Mouse (Mus musculus) MEL (cell line): ENCODE measurements at regions not wholly inside any gene's neighbourhood (a gene's known extent, or its start where the extent isn't known, plus 50 kb on each side); places are given as distances from the start of the nearest gene placed in this dataset.

ENCODE experiments used
- CTCF ChIP-seq, 3 experiments: IDR thresholded peaks in 2 of 3; conservative IDR thresholded peaks in 1 of 3; 2 replicates each; pipeline ENCODE4 v1.5.1; 2011 to 2012; ENCODE audit warnings: low read length in 3 of 3, low read depth in 2 of 3, mild to moderate bottlenecking in 2 of 3, improper control_type of control experiment in 1 of 3, inconsistent platforms in 1 of 3, mixed read lengths in 1 of 3, moderate library complexity in 1 of 3; ENCODE audit not compliant: control insufficient read depth in 1 of 3, insufficient read depth in 1 of 3, poor library complexity in 1 of 3, severe bottlenecking in 1 of 3
- E2F4 ChIP-seq: IDR thresholded peaks from 2 replicates; pipeline ENCODE4 v1.6.1; 2011; ENCODE audit warnings: low read depth, low read length, improper control_type of control experiment, borderline replicate concordance
- GATA1 ChIP-seq: IDR thresholded peaks from 2 replicates; pipeline ENCODE4 v1.6.1; 2011; ENCODE audit warnings: low read depth, low read length, improper control_type of control experiment
- JUND ChIP-seq: IDR thresholded peaks from 2 replicates; pipeline ENCODE4 v1.6.1; 2011; ENCODE audit warnings: low read depth, mild to moderate bottlenecking, improper control_type of control experiment, low read length
- MEF2A ChIP-seq: IDR thresholded peaks from 2 replicates; pipeline ENCODE4 v1.6.1; 2014; ENCODE audit warnings: low read depth, mild to moderate bottlenecking, inconsistent platforms, low read length, improper control_type of control experiment; ENCODE audit not compliant: poor library complexity, insufficient replicate concordance, severe bottlenecking; ENCODE audit errors: extremely low read depth
- POLR2A ChIP-seq, 2 experiments: IDR thresholded peaks; 2 replicates each; pipeline ENCODE4 v1.6.1; 2011 to 2012; ENCODE audit warnings: low read length in 2 of 2, mild to moderate bottlenecking in 2 of 2, control low read depth in 1 of 2, improper control_type of control experiment in 1 of 2, low read depth in 1 of 2, moderate library complexity in 1 of 2; ENCODE audit not compliant: control insufficient read depth in 1 of 2, insufficient read depth in 1 of 2, poor library complexity in 1 of 2
- POLR2AphosphoS2 ChIP-seq: IDR thresholded peaks from 2 replicates; pipeline ENCODE4 v1.6.1; 2011; ENCODE audit warnings: low read length, improper control_type of control experiment
- UBTF ChIP-seq: IDR thresholded peaks from 2 replicates; pipeline ENCODE4 v1.6.1; 2012; ENCODE audit warnings: low read depth, mild to moderate bottlenecking, inconsistent platforms, low read length, improper control_type of control experiment, moderate library complexity, borderline replicate concordance; ENCODE audit not compliant: insufficient read depth
- USF1 ChIP-seq: IDR thresholded peaks from 2 replicates; pipeline ENCODE4 v1.6.1; 2014; ENCODE audit warnings: low read depth, mild to moderate bottlenecking, inconsistent platforms, low read length, improper control_type of control experiment, moderate library complexity
- USF2 ChIP-seq, 2 experiments: IDR thresholded peaks; 2 replicates each; pipeline ENCODE4 v1.6.1; 2011 to 2012; ENCODE audit warnings: improper control_type of control experiment in 2 of 2, low read length in 2 of 2, borderline replicate concordance in 1 of 2, inconsistent platforms in 1 of 2, low read depth in 1 of 2, mild to moderate bottlenecking in 1 of 2; ENCODE audit not compliant: insufficient read depth in 1 of 2
- ZNF384 ChIP-seq: IDR thresholded peaks from 2 replicates; pipeline ENCODE4 v1.6.1; 2012; ENCODE audit warnings: low read depth, mild to moderate bottlenecking, inconsistent platforms, low read length, improper control_type of control experiment

GRCm38 (mm10) chr17:83955978-83956377 is 108.2 kb upstream of the Haao start:
- no peak for TF ChIP-seq CTCF (IDR thresholded peaks at IDR 0.05 in 2 of 3, conservative IDR thresholded peaks at IDR 0.05 in 1 of 3; ENCODE audit: control insufficient read depth in 1 of 3, insufficient read depth in 1 of 3, low read depth in 2 of 3, low read length in 3 of 3, poor library complexity in 1 of 3, severe bottlenecking in 1 of 3)
- 0 out of 2 replicates have a peak, but pooled peaks have one; percentile 7 for TF ChIP-seq USF1
- TF ChIP-seq ZNF384: no peak
- no peak for TF ChIP-seq GATA1
- TF ChIP-seq JUND: no peak
- no peak for TF ChIP-seq USF2 (IDR thresholded peaks at IDR 0.05; ENCODE audit: borderline replicate concordance in 1 of 2, insufficient read depth in 1 of 2, low read depth in 1 of 2, low read length in 2 of 2)
- 0 out of 2 replicates have a peak, but pooled peaks have one; percentile 19 for TF ChIP-seq MEF2A
- no peak for TF ChIP-seq E2F4
- TF ChIP-seq POLR2AphosphoS2: no peak
- TF ChIP-seq UBTF: no peak
- no peak for TF ChIP-seq POLR2A (IDR thresholded peaks at IDR 0.05; ENCODE audit: control insufficient read depth in 1 of 2, insufficient read depth in 1 of 2, low read depth in 1 of 2, low read length in 2 of 2, poor library complexity in 1 of 2)
